Mouse (Mus musculus) olfactory bulb, adult 2 months (tissue): ENCODE data around the gene Ttbk1.

Experiments used
- CTCF ChIP-seq: fragments of 200-500 bp; IDR thresholded peaks from 2 replicates; pipeline ENCODE4 v1.5.1; 2012; ENCODE audit warnings: low read depth, mild to moderate bottlenecking, low read length, moderate library complexity; ENCODE audit not compliant: insufficient read depth
- POLR2A ChIP-seq: fragments of 200-500 bp; IDR thresholded peaks from 2 replicates; pipeline ENCODE4 v1.6.1; 2012; ENCODE audit warnings: mild to moderate bottlenecking, low read depth, low read length, moderate library complexity; ENCODE audit not compliant: insufficient read depth

- no peak for TF ChIP-seq POLR2A
- TF ChIP-seq CTCF: no peak
Measured at GRCm38 (mm10) chr17:46454539-46454938, 32.9 kb downstream of the Ttbk1 start.
